Mouse (Mus musculus): ENCODE results near the gene Cfdp1.

The Cfdp1 gene

GRCm38 (mm10) chr8:111793324-111793917, 60.7 kb downstream of the Cfdp1 start:
- DNase-seq (ENCODE audit: low spot score): no peak

- no peak for DNase-seq (ENCODE audit: low spot score)
Observed at GRCm38 (mm10) chr8:111789639-111790038, 64.5 kb downstream of the Cfdp1 start.

- no peak for DNase-seq (ENCODE audit: low spot score)
Observed at GRCm38 (mm10) chr8:111789200-111789599, 64.9 kb downstream of the Cfdp1 start.

GRCm38 (mm10) chr8:111788497-111788896, 65.6 kb downstream of the Cfdp1 start:
- no peak for DNase-seq (ENCODE audit: low spot score)

- DNase-seq (ENCODE audit: low spot score): no peak
Observed at GRCm38 (mm10) chr8:111788085-111788484, 66.0 kb downstream of the Cfdp1 start.

GRCm38 (mm10) chr8:111787683-111788082, 66.4 kb downstream of the Cfdp1 start:
- DNase-seq (ENCODE audit: low spot score): no peak

DNA sequence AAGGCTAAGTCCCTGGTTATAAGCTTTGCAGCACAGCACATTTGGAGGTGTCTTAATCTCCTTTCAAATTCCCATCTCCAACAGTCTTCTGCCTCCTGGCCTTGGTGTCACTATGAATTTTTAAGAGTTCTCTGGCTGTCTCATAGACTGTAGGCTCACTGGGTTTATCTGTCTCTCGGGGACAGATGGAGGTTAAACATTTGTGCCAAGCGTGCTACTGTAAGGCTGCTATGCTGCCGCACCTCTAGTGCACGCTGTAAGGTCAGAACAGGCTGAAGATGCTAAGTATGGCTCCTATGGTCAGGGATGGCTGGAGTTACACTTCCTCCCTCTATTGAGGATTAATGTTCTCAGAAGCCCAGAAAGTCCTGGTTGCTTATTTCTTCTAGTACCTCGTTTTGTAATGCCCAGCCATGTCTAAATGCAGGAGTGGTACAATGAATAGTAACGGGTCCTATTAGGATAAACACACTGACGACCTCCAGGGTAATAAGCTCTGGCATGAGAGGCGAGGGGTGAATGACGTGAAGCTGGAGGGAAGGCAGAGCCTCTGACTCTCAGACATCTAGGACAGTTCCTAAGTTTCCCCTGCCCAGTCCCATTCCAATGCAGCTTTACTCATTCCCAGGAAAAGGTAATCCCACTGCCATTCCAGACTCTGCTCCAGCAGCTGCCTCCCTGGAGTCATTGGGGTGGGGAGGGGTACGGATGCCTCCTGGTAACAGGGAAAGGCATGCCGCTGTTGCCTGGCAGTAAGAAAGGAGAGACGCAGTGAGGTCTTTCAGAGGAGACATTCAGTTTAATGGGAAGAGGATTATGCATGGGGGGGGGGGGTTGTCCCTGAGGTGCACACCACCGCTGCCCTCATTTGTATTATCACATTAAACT, 67.1 kb downstream of the Cfdp1 start:
- DNase-seq (ENCODE audit: low spot score): no peak

DNA sequence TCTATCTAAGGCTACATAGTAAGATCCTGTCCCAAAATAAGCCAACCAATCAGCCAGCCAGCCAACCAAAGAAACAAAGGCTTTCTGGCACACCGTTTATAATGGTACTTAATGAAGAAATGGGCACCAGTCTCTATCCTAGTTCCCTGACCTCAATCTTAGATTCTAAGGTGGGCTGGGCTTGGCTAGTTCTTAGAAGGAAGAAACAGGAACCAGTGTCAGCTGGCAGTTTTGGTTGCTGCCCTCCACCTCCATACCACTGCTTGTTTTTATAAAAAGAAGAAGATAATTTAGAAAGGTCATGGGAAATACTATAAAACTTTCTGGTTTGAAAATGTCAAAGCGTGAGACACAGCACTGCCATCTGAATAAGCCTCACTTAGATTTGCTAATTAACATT, 68.0 kb downstream of the Cfdp1 start:
- no peak for DNase-seq (ENCODE audit: low spot score)

DNA sequence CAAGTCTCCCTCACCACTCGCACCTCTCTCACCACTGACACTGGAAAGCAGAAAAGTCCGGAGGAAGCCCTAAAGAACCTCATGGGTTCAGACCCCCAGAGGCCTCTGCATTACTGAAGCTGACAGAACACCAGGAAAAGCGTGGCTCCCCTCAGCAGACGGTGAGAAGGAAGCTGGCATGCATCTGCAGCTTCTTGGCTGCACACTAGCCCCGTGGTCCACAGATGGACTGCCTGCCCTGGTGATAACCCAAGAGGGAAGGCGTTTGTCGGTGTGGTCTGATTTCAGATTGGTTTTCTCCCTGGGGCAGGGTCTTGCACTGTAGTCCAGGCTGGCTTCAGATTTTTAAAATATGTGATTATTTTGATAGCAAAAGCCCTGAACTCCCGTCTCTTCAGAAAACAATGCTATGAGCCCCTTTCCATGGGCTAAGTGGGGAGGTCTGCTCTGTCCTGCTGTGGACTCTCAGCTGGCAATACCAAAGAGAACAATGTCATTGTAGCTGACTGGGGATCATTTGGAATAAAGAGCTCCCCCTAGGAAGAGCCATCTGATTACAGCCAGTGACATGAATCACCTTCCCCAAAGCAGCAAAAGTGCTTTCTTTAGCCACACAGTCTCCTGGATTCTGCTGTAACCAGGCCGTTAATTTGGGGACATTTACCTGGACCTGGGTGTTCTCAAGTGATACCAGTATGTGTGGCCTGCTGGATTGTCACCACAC, 71.3 kb downstream of the Cfdp1 start:
- no peak for DNase-seq (ENCODE audit: low spot score)

GRCm38 (mm10) chr8:111782161-111782560, 71.9 kb downstream of the Cfdp1 start:
- DNase-seq (ENCODE audit: low spot score): no peak

GRCm38 (mm10) chr8:111780697-111781424, 73.2 kb downstream of the Cfdp1 start:
- DNase-seq (ENCODE audit: low spot score): no peak

- DNase-seq (ENCODE audit: low spot score): no peak
Observed at GRCm38 (mm10) chr8:111779690-111780089, 74.4 kb downstream of the Cfdp1 start.

DNA sequence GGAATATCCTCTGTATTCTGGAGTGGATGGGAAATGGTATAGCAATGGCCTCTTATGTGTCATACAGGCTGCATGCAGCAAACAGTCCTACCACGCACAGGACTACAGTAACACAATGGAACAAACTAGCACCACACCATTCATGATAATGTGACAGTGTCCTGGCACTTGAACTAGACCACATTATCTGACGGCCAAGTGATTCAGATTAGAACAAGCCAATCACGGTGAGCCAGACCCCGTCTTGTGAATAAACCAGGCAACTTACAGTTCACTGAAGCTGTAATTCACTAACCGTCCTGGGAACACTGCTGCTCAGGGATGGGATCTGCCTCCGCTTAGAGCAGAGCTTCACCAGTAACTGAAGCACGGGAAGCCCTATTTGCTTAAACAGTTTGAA, 75.3 kb downstream of the Cfdp1 start:
- DNase-seq (ENCODE audit: low spot score): no peak

- DNase-seq (ENCODE audit: low spot score): no peak
Observed at GRCm38 (mm10) chr8:111776492-111776891, 77.6 kb downstream of the Cfdp1 start.

GRCm38 (mm10) chr8:111775766-111776165, 78.3 kb downstream of the Cfdp1 start:
- DNase-seq (ENCODE audit: low spot score): no peak

DNA sequence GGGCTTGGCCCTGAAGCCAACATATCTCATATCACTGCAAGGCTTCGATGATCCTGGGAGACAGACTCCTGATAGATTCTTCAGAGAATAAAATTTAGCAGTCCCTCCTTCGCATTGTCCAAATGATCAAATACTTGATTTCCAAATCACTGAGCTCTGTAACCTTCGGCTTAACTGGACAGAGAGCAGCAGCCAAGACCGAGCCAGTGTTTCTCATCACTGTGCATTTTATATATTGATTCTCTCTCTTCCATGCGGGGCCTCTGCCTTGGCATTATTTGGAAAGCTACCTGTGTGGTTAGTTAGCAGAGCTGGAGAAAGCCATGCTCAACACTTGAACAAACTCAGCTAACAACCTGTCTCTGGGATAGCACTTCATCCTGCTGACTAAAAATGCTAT, 80.6 kb downstream of the Cfdp1 start:
- DNase-seq (ENCODE audit: low spot score): no peak

- no peak for DNase-seq (ENCODE audit: low spot score)
Observed at GRCm38 (mm10) chr8:111773057-111773456, 81.0 kb downstream of the Cfdp1 start.

GRCm38 (mm10) chr8:111772083-111772482, 82.0 kb downstream of the Cfdp1 start:
- no peak for DNase-seq (ENCODE audit: low spot score)

DNA sequence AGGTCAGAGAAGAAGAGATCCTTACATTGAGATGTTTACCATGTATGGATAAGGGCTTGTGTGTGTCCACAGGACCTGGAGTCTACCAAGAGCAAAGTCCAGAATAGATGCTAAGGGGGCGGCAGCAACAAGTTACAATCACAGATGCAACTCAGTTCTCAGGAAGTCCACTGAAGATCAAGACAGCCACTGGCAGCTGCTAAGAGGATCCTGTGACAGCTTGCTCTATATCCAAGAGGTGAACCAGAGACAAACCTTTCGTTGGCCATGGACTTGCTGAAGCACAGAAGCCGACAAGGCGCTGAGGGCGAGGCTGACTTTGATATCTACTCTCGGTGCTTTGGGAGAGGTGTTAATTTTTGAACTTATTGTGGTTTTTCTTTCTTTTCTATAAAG, 82.5 kb downstream of the Cfdp1 start:
- DNase-seq (ENCODE audit: low spot score): no peak

DNA sequence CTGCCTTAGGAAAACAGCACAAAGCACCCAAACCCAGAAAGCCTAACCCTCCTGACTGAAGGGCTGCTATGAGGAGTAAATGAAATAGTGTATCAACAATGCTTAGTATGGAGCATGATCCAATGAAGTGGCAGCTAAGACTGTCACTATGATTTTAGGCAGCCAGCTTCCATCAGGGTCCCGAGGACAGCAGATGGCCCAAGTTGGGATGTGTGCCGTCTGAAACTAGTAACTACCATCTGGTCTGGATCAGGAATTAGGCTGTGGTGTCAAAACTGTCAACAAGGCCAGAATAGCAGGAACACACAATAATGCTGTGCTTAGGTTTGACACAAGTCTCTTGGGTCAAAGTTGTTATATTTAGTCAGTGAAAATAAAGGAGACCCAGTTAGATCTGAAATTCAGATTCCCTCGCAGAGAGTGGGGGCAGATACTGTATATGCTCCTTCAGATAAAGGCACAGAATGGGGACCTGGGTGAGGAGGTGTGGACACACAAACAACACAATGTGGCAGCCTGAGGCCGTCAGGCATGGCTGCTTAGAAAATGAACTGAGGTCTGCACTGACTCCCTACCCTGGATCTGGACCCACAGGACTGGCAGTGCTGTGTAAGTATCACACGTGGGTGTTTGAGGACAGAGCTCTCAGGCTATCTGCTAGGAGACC, 83.0 kb downstream of the Cfdp1 start:
- peak; percentile 14 for DNase-seq (ENCODE audit: low spot score)

DNA sequence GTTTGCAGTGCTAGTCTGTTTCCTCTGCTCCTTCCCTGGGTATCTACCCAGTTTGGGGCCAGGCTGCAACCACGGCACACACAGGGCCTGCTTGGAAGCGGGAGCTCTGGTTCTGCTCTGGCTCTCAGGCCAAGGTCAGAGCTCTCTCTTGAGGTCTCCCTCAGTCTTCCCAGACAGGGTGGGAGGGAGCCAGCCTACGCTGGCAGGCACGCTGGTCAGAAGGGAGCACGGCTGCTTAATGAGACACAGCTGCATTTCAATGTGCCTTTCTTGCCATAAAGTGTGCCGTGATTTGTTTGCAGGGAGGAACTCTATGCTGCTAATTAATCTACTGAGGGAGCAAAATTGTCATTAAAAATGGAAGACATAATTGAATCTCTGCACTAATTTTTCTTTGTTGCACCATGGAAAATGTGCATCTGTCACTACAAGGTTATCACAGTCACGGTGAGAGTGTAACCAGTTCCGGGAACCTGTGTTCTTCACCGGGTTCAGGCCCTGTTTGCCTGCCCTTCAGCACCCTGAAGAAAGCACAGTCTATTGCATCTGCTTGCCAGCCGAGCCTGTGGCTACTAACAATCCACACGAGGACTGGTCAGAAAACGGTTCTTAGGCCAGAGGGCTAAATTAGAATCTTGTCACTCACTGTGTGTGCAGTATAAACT, 84.2 kb downstream of the Cfdp1 start:
- DNase-seq (ENCODE audit: low spot score): peak; percentile 18
